Mouse (Mus musculus) liver, embryonic 15.5 days (tissue): ENCODE results near the gene Tmem62. TPM values are rescaled to one million over a fixed set of nuclear protein-coding genes. Genes with fewer than 3 reads are reported as not detected.
"Not testable (repeated sequence)": the region's sequence is repeated elsewhere in the genome, so short reads cannot be mapped to it uniquely, and the experiment has no call there.

Experiments used
- ATAC-seq: fragments of 200-750 bp; cut with Nextera tagmentation; 2 replicates; pipeline ENCODE4 v1.8.0; 2017; ENCODE audit warnings: moderate number of reproducible peaks, mild to moderate bottlenecking, moderate library complexity; ENCODE audit not compliant: insufficient read depth
- H3K27ac ChIP-seq: fragments of 300-500 bp; sonication (generic); replicated peaks from 2 replicates; pipeline ENCODE4 v1.5.1; 2015; ENCODE audit warnings: mild to moderate bottlenecking, inconsistent platforms
- H3K27me3 ChIP-seq: fragments of 300-500 bp; sonication (generic); 2 replicates; pipeline ENCODE4 v1.6.1; 2015; ENCODE audit warnings: mild to moderate bottlenecking, inconsistent platforms
- H3K36me3 ChIP-seq: fragments of 300-500 bp; sonication (generic); replicated peaks from 2 replicates; pipeline ENCODE4 v1.6.1; 2015; ENCODE audit warnings: moderate library complexity, mild to moderate bottlenecking, inconsistent platforms
- H3K4me1 ChIP-seq: fragments of 300-500 bp; sonication (generic); replicated peaks from 2 replicates; pipeline ENCODE4 v1.6.1; 2015; ENCODE audit warnings: inconsistent platforms
- H3K4me2 ChIP-seq: fragments of 300-500 bp; sonication (generic); 2 replicates; pipeline ENCODE4 v1.6.1; 2015; ENCODE audit warnings: moderate library complexity, mild to moderate bottlenecking, inconsistent platforms
- H3K4me3 ChIP-seq: fragments of 300-500 bp; sonication (generic); replicated peaks from 2 replicates; pipeline ENCODE4 v1.5.1; 2015; ENCODE audit warnings: mild to moderate bottlenecking, inconsistent platforms
- H3K9ac ChIP-seq: fragments of 300-500 bp; sonication (generic); 2 replicates; pipeline ENCODE4 v1.6.1; 2015; ENCODE audit warnings: moderate library complexity, mild to moderate bottlenecking, inconsistent platforms
- H3K9me3 ChIP-seq: fragments of 300-500 bp; sonication (generic); replicated peaks from 2 replicates; pipeline ENCODE4 v1.6.1; 2016; ENCODE audit warnings: inconsistent platforms
- WGBS: fragments of 180-500 bp; shearing (Covaris S2); methylation state at CpG from one replicate; pipeline ENCODE4 v1.1.7; 2015; ENCODE audit warnings: mixed read lengths; ENCODE audit not compliant: insufficient replicate concordance; 5-methylcytosine and 5-hydroxymethylcytosine counted together
- polyA plus RNA-seq: library from polyadenylated mRNA; unstranded; fragments of >200 nt; fragmentation: Nextera tagmentation; extraction: Ambion mirVana; gene quantifications from 2 replicates; pipeline ENCODE4 v1.2.1, GENCODE M21; 2015

Gene Tmem62
- polyA plus RNA-seq, 1 experiment from 2014 or later, result 2.2 TPM

- no peaks in the 10 kb centered on the region for H3K9me3 ChIP-seq
- H3K27me3 ChIP-seq, result no peaks in the 10 kb centered on the region
- H3K4me1 ChIP-seq, result peaks cover 48% of the 10 kb centered on the region
- ATAC-seq, result peak; percentile 84
- H3K9ac ChIP-seq, result peak within 1 kb of the TSS; percentile 94
- H3K27ac ChIP-seq, result peak within 1 kb of the TSS; percentile 89
- peaks cover 14% of the 10 kb centered on the region; the same call in 1 of the 2 replicates for H3K36me3 ChIP-seq
- peak within 1 kb of the TSS; percentile 95 for H3K4me3 ChIP-seq
- peak within 1 kb of the TSS; percentile 73 for H3K4me2 ChIP-seq
- under 1% methylated on average over 39 of the region's 39 CpGs for WGBS
Observed at GRCm38 (mm10) chr2:120970559-120971080, 6.2 kb upstream of the Tmem62 start, which contains the start of gene Ubr1. Gene Ubr1, minus strand, starts transcription at chr2:120970715.

GRCm38 (mm10) chr2:120971766-120972165 lies 5.1 kb upstream of the Tmem62 start:
- Histone ChIP-seq H3K27me3 (no peaks in the 10 kb centered on the region), H3K9ac (no peak overlapping the region), H3K9me3 (no peaks in the 10 kb centered on the region), H3K36me3 (0 out of 2 replicates have a peak, but pooled peaks cover 7% of the 10 kb centered on the region), H3K27ac (0 out of 2 replicates have a peak overlapping the region, but pooled peaks have one; percentile 38), H3K4me3 (no peak overlapping the region), H3K4me1 (peaks cover 56% of the 10 kb centered on the region), H3K4me2 (peak overlapping the region; percentile 73)
- 74% methylated on average over 4 of the region's 4 CpGs for WGBS
- no peak for ATAC-seq

- H3K36me3 ChIP-seq, H3K4me3 ChIP-seq, H3K4me2 ChIP-seq, ATAC-seq, H3K9me3 ChIP-seq, H3K27ac ChIP-seq, H3K27me3 ChIP-seq, H3K9ac ChIP-seq: not testable (repeated sequence)
- H3K4me1 ChIP-seq, result peaks cover 57% of the 10 kb centered on the region
- 81% methylated on average over 8 of the region's 8 CpGs for WGBS
Observed at GRCm38 (mm10) chr2:120972257-120972656, 4.6 kb upstream of the Tmem62 start.

- WGBS, result 18% methylated on average over 5 of the region's 5 CpGs
- ATAC-seq, result no peak
- peak overlapping the region; percentile 41 for H3K27ac ChIP-seq
- no peaks in the 10 kb centered on the region for H3K36me3 ChIP-seq
- H3K4me2 ChIP-seq, result peak overlapping the region; percentile 63
- H3K4me3 ChIP-seq, result peak overlapping the region; percentile 36
- no peaks in the 10 kb centered on the region for H3K9me3 ChIP-seq
- no peaks in the 10 kb centered on the region for H3K27me3 ChIP-seq
- H3K4me1 ChIP-seq, result peaks cover 58% of the 10 kb centered on the region
- H3K9ac ChIP-seq, result peak overlapping the region; percentile 21; the same call in 1 of the 2 replicates
Observed at GRCm38 (mm10) chr2:120972964-120973363, 3.9 kb upstream of the Tmem62 start.

- H3K4me1 ChIP-seq, result peaks cover 41% of the 10 kb centered on the region
- H3K27me3 ChIP-seq, result no peaks in the 10 kb centered on the region
- WGBS, result 40% methylated on average over 4 of the region's 4 CpGs
- no peak for ATAC-seq
- no peaks in the 10 kb centered on the region for H3K9me3 ChIP-seq
- H3K9ac ChIP-seq, result no peak overlapping the region
- H3K36me3 ChIP-seq, result 0 out of 2 replicates have a peak, but pooled peaks cover 3% of the 10 kb centered on the region
- H3K4me3 ChIP-seq, result peak overlapping the region; percentile 85
- peak overlapping the region; percentile 100; the same call in 1 of the 2 replicates for H3K27ac ChIP-seq
- H3K4me2 ChIP-seq, result peak overlapping the region; percentile 95
Observed at GRCm38 (mm10) chr2:120976308-120976707, 509 bp upstream of the Tmem62 start.

GRCm38 (mm10) chr2:120977926-120978692 lies 1.3 kb downstream of the Tmem62 start:
- 0 out of 2 replicates have a peak, but pooled peaks cover 3% of the 10 kb centered on the region for H3K36me3 ChIP-seq
- H3K9me3 ChIP-seq, result no peaks in the 10 kb centered on the region
- peak overlapping the region; percentile 100 for H3K27ac ChIP-seq
- peak overlapping the region; percentile 95 for H3K4me2 ChIP-seq
- peak overlapping the region; percentile 89 for H3K9ac ChIP-seq
- peak overlapping the region; percentile 85 for H3K4me3 ChIP-seq
- 78% methylated on average over 8 of the region's 8 CpGs for WGBS
- ATAC-seq, result no peak
- H3K27me3 ChIP-seq, result no peaks in the 10 kb centered on the region
- peaks cover 30% of the 10 kb centered on the region for H3K4me1 ChIP-seq

- Histone ChIP-seq H3K4me1 (peaks cover 24% of the 10 kb centered on the region), H3K27ac (no peak overlapping the region), H3K27me3 (no peaks in the 10 kb centered on the region), H3K4me3 (no peak overlapping the region), H3K9me3 (no peaks in the 10 kb centered on the region), H3K9ac (no peak overlapping the region), H3K36me3 (0 out of 2 replicates have a peak, but pooled peaks cover 3% of the 10 kb centered on the region), H3K4me2 (no peak overlapping the region)
- ATAC-seq, result no peak
- 64% methylated on average over 2 of the region's 2 CpGs for WGBS
Observed at GRCm38 (mm10) chr2:120978693-120979037, 1.8 kb downstream of the Tmem62 start.

- Histone ChIP-seq H3K9ac (no peak overlapping the region), H3K27me3 (no peaks in the 10 kb centered on the region), H3K9me3 (no peaks in the 10 kb centered on the region), H3K4me3 (no peak overlapping the region), H3K36me3 (0 out of 2 replicates have a peak, but pooled peaks cover 3% of the 10 kb centered on the region), H3K27ac (no peak overlapping the region), H3K4me1 (peaks cover 23% of the 10 kb centered on the region), H3K4me2 (no peak overlapping the region)
- no peak for ATAC-seq
- WGBS, result 88% methylated on average over 1 of the region's 1 CpGs
Observed at GRCm38 (mm10) chr2:120979819-120980218, 3.0 kb downstream of the Tmem62 start.

- no peaks in the 10 kb centered on the region for H3K27me3 ChIP-seq
- no peak overlapping the region for H3K9ac ChIP-seq
- no peak for ATAC-seq
- no peak overlapping the region for H3K4me3 ChIP-seq
- WGBS, result 55% methylated on average over 2 of the region's 2 CpGs
- H3K9me3 ChIP-seq, result no peaks in the 10 kb centered on the region
- no peak overlapping the region for H3K4me2 ChIP-seq
- peaks cover 19% of the 10 kb centered on the region for H3K4me1 ChIP-seq
- no peak overlapping the region for H3K27ac ChIP-seq
- H3K36me3 ChIP-seq, result 0 out of 2 replicates have a peak, but pooled peaks cover 3% of the 10 kb centered on the region
Observed at GRCm38 (mm10) chr2:120980861-120981260, 4.0 kb downstream of the Tmem62 start.

GRCm38 (mm10) chr2:120983611-120984010 lies 6.8 kb downstream of the Tmem62 start:
- no peaks in the 10 kb centered on the region for H3K27me3 ChIP-seq
- WGBS, result 56% methylated on average over 2 of the region's 2 CpGs
- 0 out of 2 replicates have a peak, but pooled peaks cover 3% of the 10 kb centered on the region for H3K36me3 ChIP-seq
- H3K9ac ChIP-seq, result no peak overlapping the region
- no peaks in the 10 kb centered on the region; the same call in 1 of the 2 replicates for H3K4me1 ChIP-seq
- H3K27ac ChIP-seq, result no peak overlapping the region
- H3K4me3 ChIP-seq, result no peak overlapping the region
- no peak for ATAC-seq
- H3K4me2 ChIP-seq, result no peak overlapping the region
- no peaks in the 10 kb centered on the region for H3K9me3 ChIP-seq

GRCm38 (mm10) chr2:120985241-120985640 lies 8.4 kb downstream of the Tmem62 start:
- Histone ChIP-seq H3K4me1 (no peaks in the 10 kb centered on the region; the same call in 1 of the 2 replicates), H3K27ac (no peak overlapping the region), H3K27me3 (no peaks in the 10 kb centered on the region), H3K4me2 (no peak overlapping the region), H3K36me3 (0 out of 2 replicates have a peak, but pooled peaks cover 3% of the 10 kb centered on the region), H3K9me3 (no peaks in the 10 kb centered on the region), H3K9ac (no peak overlapping the region), H3K4me3 (no peak overlapping the region)
- 66% methylated on average over 1 of the region's 1 CpGs for WGBS
- ATAC-seq, result no peak
